Mouse (Mus musculus) hindbrain, embryonic 13.5 days (tissue): ENCODE data around the gene Snrpd3. TPM values are rescaled to one million over a fixed set of nuclear protein-coding genes. Genes with fewer than 3 reads are reported as not detected.
"Not testable (repeated sequence)": the region's sequence is repeated elsewhere in the genome, so short reads cannot be mapped to it uniquely, and the experiment has no call there.

Experiments used
- ATAC-seq: fragments of 200-750 bp; cut with Nextera tagmentation; 2 replicates; pipeline ENCODE4 v1.8.0; 2017; ENCODE audit warnings: moderate TSS enrichment; ENCODE audit not compliant: low FRiP score
- H3K27ac ChIP-seq: fragments of 300-500 bp; sonication (generic); 2 replicates; pipeline ENCODE4 v1.5.1; 2015; ENCODE audit warnings: inconsistent platforms, mild to moderate bottlenecking, moderate library complexity
- H3K27me3 ChIP-seq: fragments of 300-500 bp; sonication (generic); 2 replicates; pipeline ENCODE4 v1.6.1; 2015; ENCODE audit warnings: mild to moderate bottlenecking, inconsistent platforms
- H3K36me3 ChIP-seq: fragments of 300-500 bp; sonication (generic); 2 replicates; pipeline ENCODE4 v1.6.1; 2015; ENCODE audit warnings: mild to moderate bottlenecking, inconsistent platforms
- H3K4me1 ChIP-seq: fragments of 300-500 bp; sonication (generic); replicated peaks from 2 replicates; pipeline ENCODE4 v1.6.1; 2015; ENCODE audit warnings: inconsistent platforms
- H3K4me2 ChIP-seq: fragments of 300-500 bp; sonication (generic); 2 replicates; pipeline ENCODE4 v1.6.1; 2015; ENCODE audit warnings: inconsistent platforms, mild to moderate bottlenecking, moderate library complexity
- H3K4me3 ChIP-seq: fragments of 300-500 bp; sonication (generic); 2 replicates; pipeline ENCODE4 v1.5.1; 2015; ENCODE audit warnings: mild to moderate bottlenecking, inconsistent platforms
- H3K9ac ChIP-seq: fragments of 300-500 bp; sonication (generic); 2 replicates; pipeline ENCODE4 v1.6.1; 2015; ENCODE audit warnings: mild to moderate bottlenecking, inconsistent platforms
- H3K9me3 ChIP-seq: fragments of 300-500 bp; sonication (generic); 2 replicates; pipeline ENCODE4 v1.6.1; 2016; ENCODE audit warnings: inconsistent platforms
- WGBS: fragments of 180-500 bp; shearing (Covaris S2); methylation state at CpG from one replicate; pipeline ENCODE4 v1.1.7; 2015; 5-methylcytosine and 5-hydroxymethylcytosine counted together
- polyA plus RNA-seq: library from polyadenylated mRNA; unstranded; fragments of >200 nt; fragmentation: Nextera tagmentation; extraction: Ambion mirVana; gene quantifications from 2 replicates; pipeline ENCODE4 v1.2.1, GENCODE M21; 2015

The Snrpd3 gene
- polyA plus RNA-seq, 1 experiment from 2014 or later: 153 TPM

DNA sequence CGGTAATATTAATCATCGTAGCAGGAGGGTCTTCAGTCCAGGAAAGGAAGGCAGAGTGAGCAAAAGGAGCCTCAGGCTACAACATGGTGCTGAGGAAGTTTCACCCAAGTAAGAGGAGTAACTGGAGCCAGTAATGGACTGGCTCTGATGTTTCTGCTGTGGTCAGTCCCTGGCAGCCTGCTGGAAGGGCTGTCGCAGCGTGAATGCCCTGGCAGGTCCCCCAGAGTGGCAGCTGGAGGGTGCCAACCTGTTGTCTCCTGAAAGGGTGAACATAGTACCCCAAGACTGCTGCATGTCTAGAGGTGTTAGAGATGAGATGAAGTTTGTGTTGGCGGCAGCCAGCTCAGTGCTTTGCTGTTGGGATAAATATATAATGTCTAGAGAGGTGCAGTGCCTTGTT is 3.2 kb downstream of the Snrpd3 start:
- no peak overlapping the region for H3K4me2 ChIP-seq
- H3K4me3 ChIP-seq: no peak overlapping the region
- 98% methylated on average over 5 of the region's 5 CpGs for WGBS
- no peaks in the 10 kb centered on the region for H3K27me3 ChIP-seq
- no peaks in the 10 kb centered on the region for H3K9me3 ChIP-seq
- peaks cover 42% of the 10 kb centered on the region for H3K4me1 ChIP-seq
- no peak overlapping the region for H3K9ac ChIP-seq
- no peak for ATAC-seq
- H3K36me3 ChIP-seq: peaks cover 52% of the 10 kb centered on the region
- H3K27ac ChIP-seq: no peak overlapping the region

GRCm38 (mm10) chr10:75521643-75522042 is 4.3 kb downstream of the Snrpd3 start:
- Histone ChIP-seq H3K4me1 (peaks cover 32% of the 10 kb centered on the region), H3K4me3 (no peak overlapping the region), H3K36me3 (peaks cover 62% of the 10 kb centered on the region), H3K4me2 (no peak overlapping the region), H3K27ac (no peak overlapping the region), H3K9ac (no peak overlapping the region), H3K27me3 (no peaks in the 10 kb centered on the region), H3K9me3 (no peaks in the 10 kb centered on the region)
- 95% methylated on average over 4 of the region's 4 CpGs for WGBS
- no peak for ATAC-seq

- H3K9ac ChIP-seq, H3K27me3 ChIP-seq, H3K4me3 ChIP-seq, H3K9me3 ChIP-seq, H3K27ac ChIP-seq, ATAC-seq, H3K4me2 ChIP-seq: not testable (repeated sequence)
- peaks cover 70% of the 10 kb centered on the region for H3K36me3 ChIP-seq
- H3K4me1 ChIP-seq: peaks cover 10% of the 10 kb centered on the region
- WGBS: 92% methylated on average over 9 of the region's 9 CpGs
Measured at GRCm38 (mm10) chr10:75525450-75525849, 8.1 kb downstream of the Snrpd3 start.

DNA sequence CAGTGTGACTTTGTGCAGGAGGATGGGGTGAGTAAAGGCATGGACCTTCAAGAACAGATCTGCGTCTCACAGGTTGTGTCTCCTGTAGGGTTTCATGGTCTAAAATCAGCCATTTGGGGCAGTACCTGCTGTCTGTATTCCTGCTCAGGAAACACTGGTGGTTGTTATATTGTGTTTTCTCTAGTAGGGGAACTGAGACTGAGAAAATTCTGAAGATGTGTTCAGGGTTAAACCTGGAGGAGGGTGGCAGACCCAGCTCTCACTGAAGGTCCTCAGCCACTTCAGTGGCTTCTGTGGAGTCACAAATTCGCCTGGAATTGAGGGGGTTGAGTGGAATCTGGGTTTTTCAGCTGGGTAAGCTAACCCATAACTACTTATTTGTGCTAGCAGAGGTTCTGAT is 13.0 kb downstream of the Snrpd3 start:
- Histone ChIP-seq H3K4me2 (no peak overlapping the region), H3K4me3 (no peak overlapping the region), H3K4me1 (no peaks in the 10 kb centered on the region), H3K9me3 (no peaks in the 10 kb centered on the region), H3K27ac (no peak overlapping the region), H3K9ac (no peak overlapping the region), H3K36me3 (peaks cover 64% of the 10 kb centered on the region), H3K27me3 (no peaks in the 10 kb centered on the region)
- no peak for ATAC-seq
- 88% methylated on average over 2 of the region's 2 CpGs for WGBS

- no peak for ATAC-seq
- H3K36me3 ChIP-seq: peaks cover 65% of the 10 kb centered on the region
- no peak overlapping the region for H3K9ac ChIP-seq
- 89% methylated on average over 9 of the region's 9 CpGs for WGBS
- no peak overlapping the region for H3K4me2 ChIP-seq
- no peak overlapping the region for H3K4me3 ChIP-seq
- no peak overlapping the region for H3K27ac ChIP-seq
- H3K9me3 ChIP-seq: no peaks in the 10 kb centered on the region
- no peaks in the 10 kb centered on the region for H3K4me1 ChIP-seq
- H3K27me3 ChIP-seq: no peaks in the 10 kb centered on the region
Measured at GRCm38 (mm10) chr10:75531532-75532090, 14.3 kb downstream of the Snrpd3 start.

DNA sequence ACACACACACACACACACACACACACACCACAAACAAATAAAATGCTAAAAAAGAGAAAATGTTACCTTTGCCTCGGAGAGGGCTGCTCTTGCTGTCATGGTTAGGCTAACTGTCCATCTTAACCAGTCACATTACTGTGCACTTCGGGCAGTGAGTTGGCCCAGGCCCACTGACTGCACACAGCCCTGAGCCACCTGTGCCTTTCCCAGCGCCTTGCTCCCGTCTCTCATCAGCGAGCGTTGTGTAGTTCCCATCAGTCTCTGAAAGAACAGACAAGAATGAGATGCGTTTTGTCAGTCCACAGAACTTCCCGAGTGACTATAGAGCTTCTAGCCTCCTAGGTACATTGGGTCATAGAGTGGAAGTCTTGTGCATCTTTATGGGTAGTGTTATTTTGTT is 16.9 kb downstream of the Snrpd3 start:
- 93% methylated on average over 8 of the region's 8 CpGs for WGBS

DNA sequence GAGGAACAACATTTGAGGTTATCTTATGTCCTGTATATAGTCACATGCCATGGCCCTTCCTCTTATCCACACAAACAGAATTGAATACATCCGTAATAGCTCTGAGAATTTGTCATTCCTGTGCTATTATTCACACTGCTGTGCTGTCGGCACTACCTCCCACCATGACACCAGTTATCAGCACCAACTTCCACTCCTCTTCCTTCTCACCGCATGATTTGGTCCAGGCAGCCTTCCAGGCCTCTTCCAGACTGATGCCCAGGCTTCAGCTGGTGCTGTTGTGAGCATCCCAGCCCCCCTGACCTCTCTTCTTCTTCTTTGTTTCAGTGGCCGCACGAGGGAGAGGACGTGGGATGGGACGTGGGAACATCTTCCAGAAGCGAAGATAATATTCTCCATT is 17.6 kb downstream of the Snrpd3 start:
- H3K4me2 ChIP-seq: no peak overlapping the region
- no peaks in the 10 kb centered on the region for H3K27me3 ChIP-seq

More for the DNA sequence above, 16.9 kb downstream of the Snrpd3 start:
- H3K4me1 ChIP-seq: no peaks in the 10 kb centered on the region
- no peak for ATAC-seq
- no peak overlapping the region for H3K4me2 ChIP-seq
- H3K9ac ChIP-seq: no peak overlapping the region
- no peaks in the 10 kb centered on the region for H3K9me3 ChIP-seq
- H3K4me3 ChIP-seq: no peak overlapping the region
- peaks cover 55% of the 10 kb centered on the region for H3K36me3 ChIP-seq
- H3K27me3 ChIP-seq: no peaks in the 10 kb centered on the region
- no peak overlapping the region for H3K27ac ChIP-seq

DNA sequence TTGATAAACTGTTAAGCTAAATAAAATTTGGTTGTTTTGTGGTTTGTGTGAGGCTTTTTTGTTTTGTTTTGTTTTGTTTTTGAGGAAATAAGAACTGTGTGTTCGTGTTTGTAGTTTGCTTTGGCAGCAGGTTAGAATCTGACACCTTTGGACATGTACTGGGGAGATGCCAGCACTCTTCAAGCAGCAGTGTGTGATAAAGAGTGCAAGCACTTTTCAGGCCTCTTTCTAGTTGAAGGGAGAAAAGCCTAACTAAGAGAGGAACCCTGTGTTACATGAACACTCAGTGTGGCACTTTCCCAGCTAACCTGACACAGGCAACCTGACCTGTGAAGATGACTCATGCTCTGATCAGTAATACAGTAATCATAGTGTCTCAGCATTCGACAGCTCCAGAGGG is 18.1 kb downstream of the Snrpd3 start:
- no peak overlapping the region for H3K27ac ChIP-seq
- H3K4me3 ChIP-seq: no peak overlapping the region
- H3K36me3 ChIP-seq: peaks cover 50% of the 10 kb centered on the region

More for the DNA sequence above, 17.6 kb downstream of the Snrpd3 start:
- no peaks in the 10 kb centered on the region for H3K9me3 ChIP-seq
- whole genome bisulfite sequencing: 90% methylated on average over 8 of the region's 8 CpGs
- H3K9ac ChIP-seq: no peak overlapping the region
- H3K4me3 ChIP-seq: no peak overlapping the region
- H3K27ac ChIP-seq: no peak overlapping the region
- no peak for ATAC-seq
- no peaks in the 10 kb centered on the region for H3K4me1 ChIP-seq
- peaks cover 53% of the 10 kb centered on the region for H3K36me3 ChIP-seq

GRCm38 (mm10) chr10:75536123-75536522 is 18.8 kb downstream of the Snrpd3 start:
- no peak overlapping the region for H3K9ac ChIP-seq
- H3K36me3 ChIP-seq: peaks cover 50% of the 10 kb centered on the region
- H3K4me2 ChIP-seq: no peak overlapping the region
- H3K27me3 ChIP-seq: no peaks in the 10 kb centered on the region
- no peak for ATAC-seq
- WGBS: 92% methylated on average over 5 of the region's 5 CpGs
- no peak overlapping the region for H3K4me3 ChIP-seq
- H3K27ac ChIP-seq: no peak overlapping the region
- H3K4me1 ChIP-seq: no peaks in the 10 kb centered on the region
- H3K9me3 ChIP-seq: no peaks in the 10 kb centered on the region

More for the DNA sequence above, 18.1 kb downstream of the Snrpd3 start:
- WGBS: 96% methylated on average over 2 of the region's 2 CpGs
- Histone ChIP-seq H3K27me3 (no peaks in the 10 kb centered on the region), H3K4me1 (no peaks in the 10 kb centered on the region), H3K9ac (no peak overlapping the region), H3K9me3 (no peaks in the 10 kb centered on the region), H3K4me2 (no peak overlapping the region)
- no peak for ATAC-seq

DNA sequence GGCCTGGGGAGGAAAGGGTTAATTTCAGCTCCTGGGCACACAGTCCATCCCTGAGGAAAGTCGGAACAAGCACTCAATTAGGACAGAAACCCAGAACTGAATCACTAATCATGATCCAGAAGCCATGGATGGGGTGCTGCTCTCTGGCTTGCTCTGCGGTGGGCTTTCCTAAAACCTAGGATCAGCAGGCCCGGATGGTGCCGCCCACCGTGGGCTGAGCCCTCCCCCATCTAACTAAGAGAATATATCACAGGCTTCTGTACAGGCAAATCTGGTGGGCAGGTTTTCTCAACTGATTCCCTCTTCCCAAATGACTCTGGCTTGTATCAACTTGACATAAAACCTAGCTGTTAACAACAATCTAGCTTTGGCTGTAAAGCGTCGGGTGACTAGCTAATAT is 30.6 kb downstream of the Snrpd3 start:
- Histone ChIP-seq H3K27ac (no peak overlapping the region), H3K4me2 (no peak overlapping the region), H3K27me3 (no peaks in the 10 kb centered on the region), H3K9ac (no peak overlapping the region), H3K4me3 (no peak overlapping the region), H3K36me3 (peaks cover 11% of the 10 kb centered on the region), H3K4me1 (peaks cover 7% of the 10 kb centered on the region; the same call in 1 of the 2 replicates), H3K9me3 (peaks cover 4% of the 10 kb centered on the region; the same call in 1 of the 2 replicates)
- no peak for ATAC-seq
- WGBS: 75% methylated on average over 7 of the region's 7 CpGs

GRCm38 (mm10) chr10:75548486-75548885 is 31.1 kb downstream of the Snrpd3 start:
- H3K36me3 ChIP-seq: peaks cover 16% of the 10 kb centered on the region
- no peak overlapping the region for H3K4me2 ChIP-seq
- peaks cover 7% of the 10 kb centered on the region; the same call in 1 of the 2 replicates for H3K4me1 ChIP-seq
- H3K9me3 ChIP-seq: peaks cover 4% of the 10 kb centered on the region; the same call in 1 of the 2 replicates
- 54% methylated on average over 14 of the region's 14 CpGs for WGBS
- no peaks in the 10 kb centered on the region for H3K27me3 ChIP-seq
- no peak overlapping the region for H3K4me3 ChIP-seq
- H3K27ac ChIP-seq: no peak overlapping the region
- no peak overlapping the region for H3K9ac ChIP-seq
- peak; percentile 57; the same call in 1 of the 2 replicates for ATAC-seq

- Histone ChIP-seq H3K27me3 (no peaks in the 10 kb centered on the region), H3K36me3 (peaks cover 28% of the 10 kb centered on the region), H3K4me2 (no peak overlapping the region), H3K9ac (no peak overlapping the region), H3K27ac (no peak overlapping the region), H3K4me3 (no peak overlapping the region), H3K4me1 (peaks cover 7% of the 10 kb centered on the region; the same call in 1 of the 2 replicates), H3K9me3 (peaks cover 4% of the 10 kb centered on the region; the same call in 1 of the 2 replicates)
- no peak for ATAC-seq
- 75% methylated on average over 7 of the region's 7 CpGs for WGBS
Measured at GRCm38 (mm10) chr10:75549886-75550285, 32.5 kb downstream of the Snrpd3 start.

DNA sequence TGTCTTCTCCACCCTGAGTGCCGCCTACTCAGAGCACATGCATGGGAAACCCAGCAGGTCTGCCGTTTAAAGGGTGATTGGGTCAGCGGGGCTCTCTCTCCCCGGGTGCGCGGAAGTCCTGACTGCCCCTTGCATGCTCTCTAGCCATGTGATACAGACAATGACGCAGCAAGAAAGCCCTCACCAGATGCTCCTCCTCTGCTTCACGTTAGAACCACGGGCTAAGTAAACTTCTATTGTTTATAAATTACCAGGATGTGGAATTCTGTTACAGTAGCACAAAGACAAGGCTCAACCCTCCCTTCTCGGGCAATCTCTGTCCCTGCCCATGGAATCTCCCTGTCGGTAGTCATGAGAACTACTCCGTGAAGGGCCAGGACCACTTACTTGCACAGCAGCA is 33.8 kb downstream of the Snrpd3 start:
- WGBS: 60% methylated on average over 12 of the region's 12 CpGs
- peaks cover 16% of the 10 kb centered on the region for H3K4me1 ChIP-seq
- H3K27ac ChIP-seq: no peak overlapping the region
- ATAC-seq: no peak
- no peaks in the 10 kb centered on the region for H3K27me3 ChIP-seq
- H3K9me3 ChIP-seq: no peaks in the 10 kb centered on the region
- H3K36me3 ChIP-seq: peaks cover 41% of the 10 kb centered on the region
- no peak overlapping the region for H3K9ac ChIP-seq
- H3K4me3 ChIP-seq: no peak overlapping the region
- no peak overlapping the region for H3K4me2 ChIP-seq
